Mouse (Mus musculus): ENCODE measurements around the gene Tmem211. TPM values are rescaled to one million over a fixed set of nuclear protein-coding genes. Genes with fewer than 3 reads are reported as not detected.

Gene Tmem211
- polyA plus RNA-seq, 1 experiment from 2014 or later: not detected

GRCm38 (mm10) chr5:113214455-113214854 is 12.3 kb upstream of the Tmem211 start:
- no peak for ATAC-seq
- Histone ChIP-seq H3K36me3 (no peaks in the 10 kb centered on the region), H3K9me3 (replicated peaks) (no peaks in the 10 kb centered on the region), H3K9ac (no peak overlapping the region), H3K4me3 (no peak overlapping the region), H3K27me3 (replicated peaks) (0 out of 2 replicates have a peak, but pooled peaks cover 2% of the 10 kb centered on the region), H3K4me2 (no peak overlapping the region), H3K27ac (no peak overlapping the region), H3K4me1 (peaks cover 26% of the 10 kb centered on the region)
- 61% methylated on average over 11 of the region's 11 CpGs for WGBS (ENCODE audit: insufficient replicate concordance)

- H3K9me3 ChIP-seq (replicated peaks): no peaks in the 10 kb centered on the region
- 66% methylated on average over 9 of the region's 9 CpGs for WGBS (ENCODE audit: insufficient replicate concordance)
- no peak overlapping the region for H3K4me2 ChIP-seq
- H3K27ac ChIP-seq: no peak overlapping the region
- no peak overlapping the region for H3K4me3 ChIP-seq
- ATAC-seq: no peak
- no peaks in the 10 kb centered on the region for H3K36me3 ChIP-seq
- no peak overlapping the region for H3K9ac ChIP-seq
- H3K4me1 ChIP-seq: peaks cover 23% of the 10 kb centered on the region
- H3K27me3 ChIP-seq (replicated peaks): peaks cover 13% of the 10 kb centered on the region
These were observed 11.1 kb upstream of the Tmem211 start for GRCm38 (mm10) chr5:113215610-113216011.

- H3K27ac ChIP-seq: no peak overlapping the region
These were observed 10.3 kb upstream of the Tmem211 start for GRCm38 (mm10) chr5:113216328-113216960.

GRCm38 (mm10) chr5:113217076-113217475 is 9.6 kb upstream of the Tmem211 start:
- 69% methylated on average over 12 of the region's 12 CpGs for WGBS (ENCODE audit: insufficient replicate concordance)
- H3K27ac ChIP-seq: no peak overlapping the region
- H3K9ac ChIP-seq: no peak overlapping the region

More at GRCm38 (mm10) chr5:113216328-113216960, 10.3 kb upstream of the Tmem211 start:
- no peak for ATAC-seq
- no peaks in the 10 kb centered on the region for H3K36me3 ChIP-seq
- H3K9me3 ChIP-seq (replicated peaks): no peaks in the 10 kb centered on the region
- H3K4me1 ChIP-seq: peaks cover 25% of the 10 kb centered on the region
- WGBS (ENCODE audit: insufficient replicate concordance): 67% methylated on average over 14 of the region's 14 CpGs
- no peak overlapping the region for H3K4me2 ChIP-seq
- H3K9ac ChIP-seq: no peak overlapping the region
- no peak overlapping the region for H3K4me3 ChIP-seq
- H3K27me3 ChIP-seq (replicated peaks): peaks cover 21% of the 10 kb centered on the region

GRCm38 (mm10) chr5:113218617-113219235 is 8.0 kb upstream of the Tmem211 start:
- H3K4me1 ChIP-seq: peaks cover 25% of the 10 kb centered on the region
- no peak overlapping the region for H3K27ac ChIP-seq

More at GRCm38 (mm10) chr5:113217076-113217475, 9.6 kb upstream of the Tmem211 start:
- Histone ChIP-seq H3K27me3 (replicated peaks) (peaks cover 22% of the 10 kb centered on the region), H3K9me3 (replicated peaks) (no peaks in the 10 kb centered on the region), H3K36me3 (no peaks in the 10 kb centered on the region), H3K4me2 (no peak overlapping the region), H3K4me3 (no peak overlapping the region), H3K4me1 (peaks cover 25% of the 10 kb centered on the region)
- no peak for ATAC-seq

GRCm38 (mm10) chr5:113219450-113219849 is 7.3 kb upstream of the Tmem211 start:
- peak overlapping the region; percentile 87; the same call in 1 of the 2 replicates for H3K4me2 ChIP-seq
- no peaks in the 10 kb centered on the region for H3K36me3 ChIP-seq
- H3K9me3 ChIP-seq (replicated peaks): no peaks in the 10 kb centered on the region
- WGBS (ENCODE audit: insufficient replicate concordance): 64% methylated on average over 6 of the region's 6 CpGs
- H3K4me3 ChIP-seq: no peak overlapping the region
- peaks cover 30% of the 10 kb centered on the region for H3K27me3 ChIP-seq (replicated peaks)
- ATAC-seq: no peak; the same call in 1 of the 2 replicates
- no peak overlapping the region for H3K27ac ChIP-seq
- H3K9ac ChIP-seq: no peak overlapping the region
- peaks cover 25% of the 10 kb centered on the region for H3K4me1 ChIP-seq

More at GRCm38 (mm10) chr5:113218617-113219235, 8.0 kb upstream of the Tmem211 start:
- Histone ChIP-seq H3K4me2 (no peak overlapping the region), H3K9me3 (replicated peaks) (no peaks in the 10 kb centered on the region), H3K27me3 (replicated peaks) (peaks cover 24% of the 10 kb centered on the region), H3K4me3 (no peak overlapping the region), H3K9ac (no peak overlapping the region), H3K36me3 (no peaks in the 10 kb centered on the region)
- 63% methylated on average over 17 of the region's 17 CpGs for WGBS (ENCODE audit: insufficient replicate concordance)
- no peak for ATAC-seq

- peaks cover 33% of the 10 kb centered on the region for H3K27me3 ChIP-seq (replicated peaks)
- WGBS (ENCODE audit: insufficient replicate concordance): 63% methylated on average over 7 of the region's 7 CpGs
- peaks cover 25% of the 10 kb centered on the region for H3K4me1 ChIP-seq
- no peak overlapping the region for H3K27ac ChIP-seq
- peak overlapping the region; percentile 61 for H3K4me3 ChIP-seq
- no peak for ATAC-seq
- H3K9me3 ChIP-seq (replicated peaks): no peaks in the 10 kb centered on the region
- H3K9ac ChIP-seq: no peak overlapping the region
- H3K36me3 ChIP-seq: no peaks in the 10 kb centered on the region
- H3K4me2 ChIP-seq: peak overlapping the region; percentile 87
These were observed 6.8 kb upstream of the Tmem211 start for GRCm38 (mm10) chr5:113219876-113220275.

- H3K27ac ChIP-seq: peak overlapping the region; percentile 75
- H3K9ac ChIP-seq: peak overlapping the region; percentile 64
- WGBS (ENCODE audit: insufficient replicate concordance): 4% methylated on average over 44 of the region's 64 CpGs
- H3K4me2 ChIP-seq: peak overlapping the region; percentile 87
- peak overlapping the region; percentile 61 for H3K4me3 ChIP-seq
- no peaks in the 10 kb centered on the region for H3K9me3 ChIP-seq (replicated peaks)
- ATAC-seq: peak; percentile 65
- peaks cover 40% of the 10 kb centered on the region for H3K27me3 ChIP-seq (replicated peaks)
- H3K36me3 ChIP-seq: no peaks in the 10 kb centered on the region
- H3K4me1 ChIP-seq: peaks cover 26% of the 10 kb centered on the region
These were observed 6.1 kb upstream of the Tmem211 start for GRCm38 (mm10) chr5:113220383-113221146.

- Histone ChIP-seq H3K27me3 (replicated peaks) (peaks cover 47% of the 10 kb centered on the region), H3K4me2 (peak within 1 kb of the TSS; percentile 87), H3K4me3 (peak within 1 kb of the TSS; percentile 61), H3K4me1 (peaks cover 33% of the 10 kb centered on the region), H3K36me3 (no peaks in the 10 kb centered on the region), H3K27ac (peak within 1 kb of the TSS; percentile 75), H3K9ac (peak within 1 kb of the TSS; percentile 64), H3K9me3 (replicated peaks) (no peaks in the 10 kb centered on the region)
- WGBS (ENCODE audit: insufficient replicate concordance): 11% methylated on average over 39 of the region's 62 CpGs
- peak; percentile 13; the same call in 1 of the 2 replicates for ATAC-seq
These were observed 5.4 kb upstream of the Tmem211 start, which contains the start of gene 2900026A02Rik for GRCm38 (mm10) chr5:113221147-113221865. TSS of gene 2900026A02Rik (minus strand) at chr5:113221236.

GRCm38 (mm10) chr5:113223888-113224287 is 2.8 kb upstream of the Tmem211 start:
- H3K9ac ChIP-seq: no peak overlapping the region
- H3K4me1 ChIP-seq: peaks cover 24% of the 10 kb centered on the region
- ATAC-seq: no peak
- WGBS (ENCODE audit: insufficient replicate concordance): 43% methylated on average over 4 of the region's 4 CpGs
- no peaks in the 10 kb centered on the region for H3K36me3 ChIP-seq
- H3K9me3 ChIP-seq (replicated peaks): no peaks in the 10 kb centered on the region
- H3K4me3 ChIP-seq: no peak overlapping the region
- H3K27ac ChIP-seq: no peak overlapping the region
- H3K4me2 ChIP-seq: no peak overlapping the region
- peaks cover 49% of the 10 kb centered on the region for H3K27me3 ChIP-seq (replicated peaks)

- Histone ChIP-seq H3K9me3 (replicated peaks) (no peaks in the 10 kb centered on the region), H3K4me3 (no peak overlapping the region), H3K27me3 (replicated peaks) (peaks cover 39% of the 10 kb centered on the region), H3K36me3 (no peaks in the 10 kb centered on the region), H3K27ac (no peak overlapping the region), H3K9ac (no peak overlapping the region), H3K4me2 (no peak overlapping the region; the same call in 1 of the 2 replicates), H3K4me1 (peaks cover 16% of the 10 kb centered on the region)
- WGBS (ENCODE audit: insufficient replicate concordance): 10% methylated on average over 10 of the region's 10 CpGs
- no peak for ATAC-seq
These were observed 1.4 kb upstream of the Tmem211 start for GRCm38 (mm10) chr5:113225271-113225670.

All from liver, embryonic 12.5 days (tissue).